Mouse (Mus musculus) neural tube, embryonic 14.5 days (tissue): ENCODE measurements around the gene Sgsm2. TPM values are rescaled to one million over a fixed set of nuclear protein-coding genes. Genes with fewer than 3 reads are reported as not detected.
"Not testable (repeated sequence)": the region's sequence is repeated elsewhere in the genome, so short reads cannot be mapped to it uniquely, and the experiment has no call there.

Experiments used
- ATAC-seq: fragments of 200-750 bp; cut with Nextera tagmentation; 2 replicates; pipeline ENCODE4 v1.8.0; 2017; ENCODE audit warnings: low read depth, mild to moderate bottlenecking, moderate TSS enrichment, moderate library complexity
- H3K27ac ChIP-seq: fragments of 300-500 bp; sonication (generic); 2 replicates; pipeline ENCODE4 v1.5.1; 2014; ENCODE audit warnings: low read depth, mild to moderate bottlenecking, control low read depth, low read length, moderate library complexity, mixed read lengths
- H3K27me3 ChIP-seq: fragments of 300-500 bp; sonication (generic); 2 replicates; pipeline ENCODE4 v1.6.1; 2014; ENCODE audit warnings: low read length; ENCODE audit not compliant: control insufficient read depth, insufficient read depth
- H3K36me3 ChIP-seq: fragments of 300-500 bp; sonication (generic); 2 replicates; pipeline ENCODE4 v1.6.1; 2014; ENCODE audit warnings: low read length, mixed read lengths; ENCODE audit not compliant: control insufficient read depth, insufficient read depth
- H3K4me1 ChIP-seq: fragments of 300-500 bp; sonication (generic); 2 replicates; pipeline ENCODE4 v1.6.1; 2014; ENCODE audit warnings: low read length; ENCODE audit not compliant: control insufficient read depth, insufficient read depth
- H3K4me2 ChIP-seq: fragments of 300-500 bp; sonication (generic); 2 replicates; pipeline ENCODE4 v1.6.1; 2014; ENCODE audit warnings: mild to moderate bottlenecking, low read depth, low read length, control low read depth
- H3K4me3 ChIP-seq: fragments of 300-500 bp; sonication (generic); 2 replicates; pipeline ENCODE4 v1.5.1; 2014; ENCODE audit warnings: low read depth, low read length, control low read depth, mixed read lengths
- H3K9ac ChIP-seq: fragments of 300-500 bp; sonication (generic); replicated peaks from 2 replicates; pipeline ENCODE4 v1.6.1; 2014; ENCODE audit warnings: low read depth, mild to moderate bottlenecking, control low read depth, low read length, mixed read lengths
- H3K9me3 ChIP-seq: fragments of 300-500 bp; sonication (generic); 2 replicates; pipeline ENCODE4 v1.6.1; 2016; ENCODE audit warnings: low read length; ENCODE audit not compliant: control insufficient read depth
- WGBS: fragments of 180-500 bp; shearing (Covaris S2); extraction: QIAGEN DNeasy Blood & Tissue Kit; methylation state at CpG from one replicate; pipeline ENCODE4 v1.1.7; 2014; 5-methylcytosine and 5-hydroxymethylcytosine counted together
- microRNA-seq: library from miRNA; unstranded; fragments of <30 nt; microRNA quantifications from one replicate; pipeline ENCODE4, GENCODE M21; 2016
- polyA plus RNA-seq: library from polyadenylated mRNA; unstranded; fragments of >200 nt; fragmentation: Nextera tagmentation; extraction: Ambion mirVana; gene quantifications from 2 replicates; pipeline ENCODE4 v1.2.1, GENCODE M21; 2014

Gene Sgsm2
- polyA plus RNA-seq, 1 experiment from 2014 or later: 28.7 TPM

DNA sequence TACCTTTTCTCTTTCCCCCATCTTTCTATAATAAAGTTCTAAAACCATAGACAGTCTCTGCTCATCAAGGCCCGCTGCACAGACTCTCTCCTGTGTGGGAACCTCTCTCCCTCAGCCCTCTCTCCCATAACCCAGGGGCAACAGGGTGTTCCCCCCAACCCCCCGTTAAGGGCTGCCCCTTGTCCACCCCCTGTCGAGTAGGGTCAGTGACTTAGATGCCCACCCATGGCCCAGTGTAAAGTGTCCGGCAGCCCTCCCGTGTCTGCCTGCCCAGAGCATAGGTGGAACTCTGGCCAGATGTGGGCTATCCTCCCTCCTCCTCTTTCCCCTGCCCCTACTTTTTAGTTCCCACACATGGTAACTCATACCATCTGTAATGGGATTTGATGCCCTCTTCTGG lies 85.3 kb downstream of the Sgsm2 start:
- Histone ChIP-seq H3K36me3 (peaks cover under 1% of the 10 kb centered on the region; the same call in 1 of the 2 replicates), H3K9ac (no peak overlapping the region), H3K27me3 (no peaks in the 10 kb centered on the region), H3K9me3 (no peaks in the 10 kb centered on the region), H3K27ac (no peak overlapping the region), H3K4me2 (no peak overlapping the region), H3K4me3 (no peak overlapping the region), H3K4me1 (no peaks in the 10 kb centered on the region)
- no peak for ATAC-seq
- 66% methylated on average over 5 of the region's 5 CpGs for WGBS

DNA sequence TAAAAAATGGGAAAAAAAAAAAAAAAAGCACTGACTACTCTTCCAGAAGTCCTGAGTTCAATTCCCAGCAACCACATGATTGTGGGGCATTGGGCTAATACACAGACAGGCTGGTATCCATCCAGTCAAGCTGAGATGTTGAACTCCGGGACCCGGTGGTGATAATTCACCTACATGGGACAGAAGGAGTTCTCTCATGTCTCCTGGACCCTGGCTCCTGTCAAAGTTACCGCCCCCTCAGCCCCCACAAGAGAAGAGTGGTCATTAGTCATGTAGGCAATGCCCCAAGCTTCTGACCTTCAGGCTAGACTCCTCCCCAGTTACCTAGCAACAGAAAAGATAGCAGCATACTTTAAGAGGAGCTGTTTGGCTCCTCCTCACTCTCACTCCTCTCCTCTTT lies 85.8 kb downstream of the Sgsm2 start:
- WGBS: 51% methylated on average over 3 of the region's 3 CpGs
- ATAC-seq, H3K36me3 ChIP-seq: not testable (repeated sequence)

DNA sequence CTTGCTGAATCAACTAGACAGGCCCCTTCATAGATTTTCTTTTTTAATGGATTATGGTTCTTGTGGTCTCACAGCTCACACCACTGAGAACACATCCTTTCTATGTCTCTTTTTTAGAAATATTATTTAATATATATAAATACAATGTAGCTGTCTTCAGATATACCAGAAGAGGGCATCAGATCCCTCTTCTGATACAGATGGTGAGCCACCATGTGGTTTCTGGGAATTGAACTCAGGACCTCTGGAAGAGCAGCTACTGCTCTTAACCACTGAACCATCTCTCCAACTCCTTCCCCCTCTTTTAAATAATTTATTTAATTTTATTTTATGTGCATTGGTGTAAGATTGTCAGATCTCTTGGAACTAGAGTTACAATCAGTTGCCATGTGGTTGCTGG lies 86.7 kb downstream of the Sgsm2 start:
- Histone ChIP-seq H3K9me3 (no peaks in the 10 kb centered on the region), H3K4me3 (no peak overlapping the region), H3K4me2 (no peak overlapping the region), H3K27ac (no peak overlapping the region), H3K4me1 (no peaks in the 10 kb centered on the region), H3K9ac (no peak overlapping the region), H3K27me3 (no peaks in the 10 kb centered on the region), H3K36me3 (peaks cover 12% of the 10 kb centered on the region)
- ATAC-seq: no peak

More for the DNA sequence above, 85.8 kb downstream of the Sgsm2 start:
- not testable (repeated sequence) for H3K9me3 ChIP-seq, H3K4me1 ChIP-seq, H3K4me3 ChIP-seq, H3K27ac ChIP-seq, H3K4me2 ChIP-seq, H3K27me3 ChIP-seq, H3K9ac ChIP-seq

DNA sequence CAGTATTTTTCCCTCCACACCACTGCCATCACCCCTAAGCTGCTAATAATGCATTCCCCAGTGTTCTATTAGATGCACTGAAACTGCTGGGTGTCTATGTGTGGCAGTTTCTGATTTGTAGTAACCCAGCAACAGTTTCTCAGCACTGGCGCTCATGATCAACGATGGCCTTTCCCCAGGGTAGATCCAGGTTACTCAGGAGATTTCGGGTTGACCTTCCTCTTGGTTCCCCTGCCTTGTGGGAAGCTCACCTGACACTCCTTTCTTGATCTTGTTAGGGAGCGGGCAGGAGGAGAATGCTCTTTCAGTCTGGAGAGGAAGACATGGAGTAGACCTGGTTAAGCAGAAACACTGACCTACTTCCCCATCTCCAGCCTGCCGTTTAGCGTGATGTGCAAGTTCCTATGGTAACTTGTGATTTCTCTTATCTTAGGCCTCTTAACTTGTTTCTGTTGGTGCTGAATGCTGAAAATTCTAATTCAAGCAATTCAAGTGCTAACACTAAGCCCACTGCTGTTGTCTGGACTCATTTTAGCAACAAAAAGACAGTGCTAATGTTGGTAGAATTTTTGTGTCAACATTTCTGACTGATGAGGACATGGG lies 88.5 kb downstream of the Sgsm2 start:
- no peaks in the 10 kb centered on the region for H3K27me3 ChIP-seq
- ATAC-seq: no peak
- no peak overlapping the region for H3K27ac ChIP-seq
- H3K4me3 ChIP-seq: no peak overlapping the region
- H3K9ac ChIP-seq: no peak overlapping the region
- H3K9me3 ChIP-seq: no peaks in the 10 kb centered on the region
- WGBS: 96% methylated on average over 6 of the region's 6 CpGs
- no peaks in the 10 kb centered on the region for H3K4me1 ChIP-seq
- no peak overlapping the region for H3K4me2 ChIP-seq
- H3K36me3 ChIP-seq: peaks cover 24% of the 10 kb centered on the region

DNA sequence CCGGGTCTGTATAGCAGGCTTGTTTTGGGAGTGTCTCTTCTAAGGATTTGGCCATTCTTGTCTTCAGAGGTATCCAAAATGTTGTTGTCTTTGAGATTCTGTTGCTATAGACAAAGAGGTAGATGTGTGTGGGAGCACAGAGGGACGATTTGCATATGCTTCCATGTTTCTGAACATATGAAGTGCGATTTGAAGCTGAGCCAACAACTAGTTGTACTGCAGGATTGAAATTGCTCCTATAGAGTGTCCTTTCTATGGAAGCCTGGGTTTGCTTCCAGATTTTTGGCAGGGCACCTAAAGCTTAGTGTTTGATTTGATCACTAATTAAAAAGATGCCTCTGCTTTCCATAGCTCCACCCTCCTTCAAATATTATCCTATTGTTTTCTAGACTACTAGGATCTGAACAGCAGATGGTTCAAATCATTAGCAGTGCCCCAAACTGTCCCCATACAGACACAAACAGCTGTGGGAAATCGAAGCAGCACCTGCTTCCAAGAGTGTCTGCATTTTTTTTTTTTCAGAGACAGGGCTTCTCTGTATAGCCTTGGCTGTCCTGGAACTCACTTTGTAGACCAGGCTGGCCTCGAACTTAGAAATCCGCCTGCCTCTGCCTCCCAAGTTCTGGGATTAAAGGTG lies 89.5 kb downstream of the Sgsm2 start:
- Histone ChIP-seq H3K4me3 (no peak overlapping the region), H3K4me1 (no peaks in the 10 kb centered on the region), H3K27me3 (no peaks in the 10 kb centered on the region), H3K9ac (no peak overlapping the region), H3K27ac (no peak overlapping the region), H3K9me3 (no peaks in the 10 kb centered on the region), H3K4me2 (no peak overlapping the region), H3K36me3 (peaks cover 24% of the 10 kb centered on the region)
- ATAC-seq: no peak
- WGBS: 86% methylated on average over 6 of the region's 6 CpGs

DNA sequence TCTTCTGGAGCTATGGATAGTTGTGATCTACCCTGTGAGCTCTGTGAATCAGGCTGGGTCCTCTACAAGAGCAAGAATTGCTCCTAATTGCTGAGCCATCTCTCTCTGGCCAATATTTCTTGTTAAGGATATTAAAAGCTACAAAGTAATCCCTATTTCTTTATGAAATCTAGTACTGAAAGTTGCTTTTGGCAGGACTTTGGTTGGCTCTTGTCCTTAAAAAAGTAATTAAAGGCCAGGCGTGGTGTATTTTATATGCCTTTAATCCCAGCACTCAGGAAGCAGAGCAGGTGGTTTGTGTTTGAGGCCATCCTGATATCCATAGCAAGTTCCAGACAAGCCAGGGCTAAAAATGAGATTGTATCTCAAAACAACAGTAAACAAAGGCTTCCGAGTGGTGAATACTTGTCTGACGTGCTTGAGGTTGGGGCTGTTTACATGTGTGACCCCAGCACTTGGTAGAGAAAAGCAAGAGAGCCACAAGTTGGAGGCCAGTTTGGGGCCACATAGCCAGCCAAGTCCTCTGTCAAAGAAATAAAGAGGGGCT lies 92.7 kb downstream of the Sgsm2 start:
- H3K9ac ChIP-seq: no peak overlapping the region
- H3K4me2 ChIP-seq: no peak overlapping the region
- no peak overlapping the region for H3K27ac ChIP-seq
- no peaks in the 10 kb centered on the region for H3K9me3 ChIP-seq
- no peak for ATAC-seq
- H3K36me3 ChIP-seq: peaks cover 28% of the 10 kb centered on the region
- H3K4me3 ChIP-seq: no peak overlapping the region
- no peaks in the 10 kb centered on the region for H3K27me3 ChIP-seq
- H3K4me1 ChIP-seq: no peaks in the 10 kb centered on the region
- WGBS: 95% methylated on average over 3 of the region's 3 CpGs

DNA sequence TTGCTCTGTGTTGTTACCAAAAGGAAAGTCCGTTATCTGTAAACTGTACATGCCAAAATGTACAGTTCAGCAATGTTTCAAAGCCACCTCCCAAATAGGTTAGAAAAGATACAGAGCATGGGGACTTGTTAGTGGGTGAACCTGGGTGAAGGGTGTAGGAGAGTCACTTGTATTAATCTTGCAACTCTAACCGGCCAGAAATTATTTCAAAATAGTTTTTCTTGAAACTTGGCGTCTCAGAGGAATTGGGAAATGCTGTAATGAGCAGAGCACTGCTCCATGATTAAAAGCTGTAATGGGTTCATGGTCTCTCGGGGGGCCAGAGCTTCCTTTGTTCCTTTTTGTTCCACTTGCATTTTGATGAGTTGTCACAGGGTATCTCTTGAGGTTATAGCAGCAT lies 96.2 kb downstream of the Sgsm2 start:
- no peak for ATAC-seq
- H3K27me3 ChIP-seq: no peaks in the 10 kb centered on the region
- no peaks in the 10 kb centered on the region for H3K4me1 ChIP-seq
- no peaks in the 10 kb centered on the region for H3K9me3 ChIP-seq
- peaks cover 41% of the 10 kb centered on the region for H3K36me3 ChIP-seq
- H3K27ac ChIP-seq: no peak overlapping the region
- no peak overlapping the region for H3K4me3 ChIP-seq
- no peak overlapping the region for H3K9ac ChIP-seq
- H3K4me2 ChIP-seq: no peak overlapping the region
- 61% methylated on average over 4 of the region's 4 CpGs for WGBS

Small RNA genes lying within 50 kb of the gene (microRNA-seq; reads per million reads assigned to microRNA genes)
- 1.4 reads per million for gene Mir6926

Other genes starting within 250 kb of the Sgsm2 start
- 15.9 and 17.7 TPM in 2 replicates for gene Cluh, start 247.6 kb downstream of the Sgsm2 start, polyA plus RNA-seq
- 92.6 and 115 TPM in 2 replicates for gene Pafah1b1, start 172.4 kb downstream of the Sgsm2 start, polyA plus RNA-seq
- gene Mettl16, start 126.2 kb downstream of the Sgsm2 start, polyA plus RNA-seq: 33.9 and 37.1 TPM in 2 replicates
- gene Mnt, start 66.1 kb downstream of the Sgsm2 start, polyA plus RNA-seq: 7.6 and 9.4 TPM in 2 replicates
- gene Tsr1, start 1.0 kb upstream of the Sgsm2 start, polyA plus RNA-seq: 27.9 and 40.6 TPM in 2 replicates
- 13.7 and 15.7 TPM in 2 replicates for gene Smg6, start 28.8 kb upstream of the Sgsm2 start, polyA plus RNA-seq
- 41.6 and 45.8 TPM in 2 replicates for gene Srr, start 28.9 kb upstream of the Sgsm2 start, polyA plus RNA-seq